ENCODE assay signal across 9 mouse cellular contexts in genomic region chr16:33734545-33734944, GRCm38 (mm10). TPM values are rescaled to one million over a fixed set of nuclear protein-coding genes. Genes with fewer than 3 reads are reported as not detected.
A peak's percentile ranks its signal among the peaks of the same experiment; 100 is the strongest.
DNase-seq lines count a peak whose midpoint lies in the region; ATAC-seq and TF ChIP-seq lines count a peak whose summit lies in the region.
"Had no signal": no experiment of that assay in that cellular context is flagged by ENCODE, and none has a peak within 500 bp of the region (broad histone marks: within the 10 kb centered on the region; RNA-seq: fewer than 3 reads in every experiment).

No protein-coding gene starts in this region.

- H3K4me3 ChIP-seq in cerebellum, adult 2 months (replicated peaks; ENCODE audit: insufficient read depth, low read depth, low read length), result no peak overlapping the region
- H3K4me3 ChIP-seq in hindbrain, embryonic 14.5 days (replicated peaks; ENCODE audit: low read length), result no peak overlapping the region
- no peak overlapping the region for H3K4me3 ChIP-seq in midbrain, embryonic 14.5 days (replicated peaks; ENCODE audit: low read depth, low read length)

- peak; percentile 54 for DNase-seq in cerebellum, adult 9-10 months
- DNase-seq in cerebellum, adult 2 months, result no peak
- DNase-seq in brain, embryonic 14.5 days (ENCODE audit: low read depth), result peak; percentile 98
- peak; percentile 68 for DNase-seq in hindbrain, embryonic 14.5 days (ENCODE audit: low spot score)
- peak; percentile 83 for DNase-seq in midbrain, embryonic 14.5 days
- DNase-seq in heart, postnatal 25 days (ENCODE audit: low spot score), result no peak
- no peak for DNase-seq in urinary bladder, postnatal 36 days (ENCODE audit: low spot score in 2 of 2)

- no peaks in the 10 kb centered on the region; the same call in 1 of the 2 replicates for H3K36me3 ChIP-seq in hindbrain, embryonic 14.5 days (replicated peaks; ENCODE audit: control insufficient read depth, insufficient read depth)
- no peaks in the 10 kb centered on the region for H3K36me3 ChIP-seq in midbrain, embryonic 14.5 days (ENCODE audit: control insufficient read depth, insufficient read depth, low read length)

- no peak for TF ChIP-seq POLR2A in cerebellum, adult 2 months (IDR thresholded peaks at IDR 0.05; ENCODE audit: borderline replicate concordance, insufficient read depth, low read length)
- no peak for TF ChIP-seq POLR2A in brain, embryonic 14.5 days (IDR thresholded peaks at IDR 0.05; ENCODE audit: borderline replicate concordance, extremely low read depth, insufficient read depth, insufficient read length, poor library complexity, severe bottlenecking)

- intact Hi-C loops in heart, postnatal 25 days (cut with DNase I), result loop anchor here (5.0 kb wide), 1 partner anchor 37 kb away; no protein-coding TSS in a partner anchor

- ATAC-seq in hindbrain, embryonic 14.5 days (ENCODE audit: low FRiP score), result peak; percentile 86
- peak; percentile 77 for ATAC-seq in midbrain, embryonic 14.5 days (ENCODE audit: low FRiP score, low TSS enrichment)
- no peak for ATAC-seq in cerebellum, adult (ENCODE audit: insufficient number of reproducible peaks, low FRiP score, low TSS enrichment)

- no peaks in the 10 kb centered on the region for H3K27me3 ChIP-seq in cerebellum, adult 2 months (ENCODE audit: control insufficient read depth, insufficient read depth, low read length)
- H3K27me3 ChIP-seq in hindbrain, embryonic 14.5 days (ENCODE audit: control insufficient read depth, insufficient read depth, low read length), result no peaks in the 10 kb centered on the region
- no peaks in the 10 kb centered on the region for H3K27me3 ChIP-seq in midbrain, embryonic 14.5 days (ENCODE audit: control insufficient read depth, insufficient read depth, low read length)

- no peak for TF ChIP-seq CTCF in cerebellum, adult 2 months (IDR thresholded peaks at IDR 0.05; ENCODE audit: borderline replicate concordance, insufficient read depth, low read depth, low read length)
- TF ChIP-seq CTCF in brain, embryonic 14.5 days (IDR thresholded peaks at IDR 0.05; ENCODE audit: borderline replicate concordance, extremely low read depth, insufficient read depth, insufficient read length), result no peak

- H3K9me3 ChIP-seq in hindbrain, embryonic 14.5 days (ENCODE audit: control insufficient read depth, low read length), result no peaks in the 10 kb centered on the region
- no peaks in the 10 kb centered on the region for H3K9me3 ChIP-seq in midbrain, embryonic 14.5 days (ENCODE audit: control insufficient read depth, low read length)

- no peak overlapping the region for H3K27ac ChIP-seq in cerebellum, adult 2 months (ENCODE audit: insufficient read depth, low read length)
- peak overlapping the region; percentile 43 for H3K27ac ChIP-seq in hindbrain, embryonic 14.5 days
- peak overlapping the region; percentile 66 for H3K27ac ChIP-seq in midbrain, embryonic 14.5 days (replicated peaks; ENCODE audit: low read depth, low read length)

- 52% methylated on average over 10 of the region's 10 CpGs for WGBS in cerebellum, adult 2 months
- 10% methylated on average over 10 of the region's 10 CpGs for WGBS in hindbrain, embryonic 14.5 days
- 6% methylated on average over 10 of the region's 10 CpGs for WGBS in midbrain, embryonic 14.5 days

- H3K4me2 ChIP-seq in hindbrain, embryonic 14.5 days (replicated peaks), result no peak overlapping the region
- no peak overlapping the region for H3K4me2 ChIP-seq in midbrain, embryonic 14.5 days (ENCODE audit: low read length)

- H3K9ac ChIP-seq in hindbrain, embryonic 14.5 days, result no peak overlapping the region
- H3K9ac ChIP-seq in midbrain, embryonic 14.5 days (replicated peaks; ENCODE audit: low read length), result no peak overlapping the region

- H3K4me1 ChIP-seq in cerebellum, adult 2 months (ENCODE audit: control insufficient read depth, insufficient read depth, low read length), result peaks cover 32% of the 10 kb centered on the region
- H3K4me1 ChIP-seq in hindbrain, embryonic 14.5 days (replicated peaks; ENCODE audit: control insufficient read depth, insufficient read depth, low read length), result peaks cover 22% of the 10 kb centered on the region
- peaks cover 23% of the 10 kb centered on the region for H3K4me1 ChIP-seq in midbrain, embryonic 14.5 days (ENCODE audit: control insufficient read depth, insufficient read depth, low read length)

RNA-seq across cellular contexts. Expression of gene Heg1, which starts 50.4 kb away (rescaled TPM):
- 21.9 and 24.4 TPM in 2 replicates for polyA plus RNA-seq in cerebellum, adult 2 months (2012; rRNA removed)
- polyA plus RNA-seq in brain, embryonic 14.5 days (2012; rRNA removed), result 17.4 and 23.4 TPM in 2 replicates
- 10.7 and 11.2 TPM in 2 replicates for polyA plus RNA-seq in hindbrain, embryonic 14.5 days (2014; fragmentation: Nextera tagmentation; extraction: Ambion mirVana)
- 8.9 and 15.9 TPM in 2 replicates for polyA plus RNA-seq in midbrain, embryonic 14.5 days (2014; fragmentation: Nextera tagmentation; extraction: Ambion mirVana)
- 100 to 1,000 TPM; 155 to 170 TPM for total RNA-seq in heart, postnatal 25 days (2021)

RNA-seq across cellular contexts. Expression of gene Muc13, which starts 59.3 kb away (rescaled TPM):
- polyA plus RNA-seq in cerebellum, adult 2 months (2012; rRNA removed), result 0.06 and 0.11 TPM in 2 replicates
- polyA plus RNA-seq in brain, embryonic 14.5 days (2012; rRNA removed), result 0.08 and 0.19 TPM in 2 replicates
- not detected in 2 replicates for polyA plus RNA-seq in hindbrain, embryonic 14.5 days (2014; fragmentation: Nextera tagmentation; extraction: Ambion mirVana)
- not detected in 2 replicates for polyA plus RNA-seq in midbrain, embryonic 14.5 days (2014; fragmentation: Nextera tagmentation; extraction: Ambion mirVana)
- total RNA-seq in heart, postnatal 25 days (2021), result under 1 TPM in 1 of 2 experiments, not detected in 1; 0.10 TPM
- polyA plus RNA-seq: heart, postnatal 0 days had no signal

Comparison
In these comparisons a context has a peak if more than half of its experiments do, and no peak if none do; other contexts are left out.
1. DNase-seq: peak in cerebellum, adult 9-10 months (single experiment), brain, embryonic 14.5 days (single experiment), hindbrain, embryonic 14.5 days (single experiment) and midbrain, embryonic 14.5 days (single experiment); none in cerebellum, adult 2 months (0 of 2), heart, postnatal 25 days (single experiment) and urinary bladder, postnatal 36 days (0 of 2).